Mouse (Mus musculus) layer of hippocampus, adult 9-10 months (tissue): ENCODE data around the gene Fam204a.
A peak's percentile ranks its signal among the peaks of the same experiment; 100 is the strongest.

Source experiments
- DNase-seq: peaks from one replicate; pipeline ENCODE4 v3.0.0; 2022; ENCODE audit warnings: low spot score

Gene Fam204a

GRCm38 (mm10) chr19:60160611-60161274 is 65.8 kb downstream of the Fam204a start:
- peak; percentile 17 for DNase-seq

GRCm38 (mm10) chr19:60159827-60160226 is 66.7 kb downstream of the Fam204a start:
- no peak for DNase-seq

GRCm38 (mm10) chr19:60155266-60155665 is 71.2 kb downstream of the Fam204a start:
- no peak for DNase-seq

- DNase-seq = no peak
Observed at GRCm38 (mm10) chr19:60153096-60153495, 73.4 kb downstream of the Fam204a start.

- no peak for DNase-seq
Observed at GRCm38 (mm10) chr19:60150056-60150455, 76.4 kb downstream of the Fam204a start.

- DNase-seq = no peak
Observed at GRCm38 (mm10) chr19:60149078-60149960, 77.2 kb downstream of the Fam204a start.
